Mouse (Mus musculus) C2C12 (cell line): ENCODE measurements around the gene Rcsd1. TPM values are rescaled to one million over a fixed set of nuclear protein-coding genes. Genes with fewer than 3 reads are reported as not detected.

ENCODE experiments used
- H3K27me3 ChIP-seq: one replicate; pipeline ENCODE4 v1.6.1; 2011; ENCODE audit not compliant: control insufficient read depth, insufficient read depth, insufficient read length
- H3K36me3 ChIP-seq: one replicate; pipeline ENCODE4 v1.6.1; 2011; ENCODE audit not compliant: control insufficient read depth, insufficient read depth
- H3K4me3 ChIP-seq: one replicate; pipeline ENCODE4 v1.5.1; 2011; ENCODE audit warnings: mild to moderate bottlenecking, control low read depth; ENCODE audit not compliant: poor library complexity, insufficient read depth, severe bottlenecking
- H3K79me2 ChIP-seq: one replicate; pipeline ENCODE4 v1.6.1; 2011; ENCODE audit not compliant: control insufficient read depth, insufficient read depth
- H3K79me3 ChIP-seq: one replicate; pipeline ENCODE4 v1.6.1; 2011; ENCODE audit warnings: low read depth, control low read depth
- H3ac ChIP-seq: one replicate; pipeline ENCODE3; 2011; ENCODE audit warnings: low read depth; ENCODE audit not compliant: control insufficient read depth, insufficient read length
- CEBPB ChIP-seq: IDR thresholded peaks from one replicate; pipeline ENCODE4 v1.6.1; 2011; ENCODE audit warnings: low read depth, mild to moderate bottlenecking, control low read depth, moderate library complexity
- CTCF ChIP-seq: IDR thresholded peaks from one replicate; pipeline ENCODE4 v1.5.1; 2011; ENCODE audit not compliant: control insufficient read depth, insufficient read depth, insufficient read length
- FOSL1 ChIP-seq: IDR thresholded peaks from one replicate; pipeline ENCODE4 v1.8.0; 2011; ENCODE audit warnings: mild to moderate bottlenecking, low read length; ENCODE audit not compliant: poor library complexity, insufficient read depth, severe bottlenecking
- MAX ChIP-seq: IDR thresholded peaks from one replicate; pipeline ENCODE4 v1.6.1; 2011; ENCODE audit warnings: mild to moderate bottlenecking, control low read depth
- MYOD1 ChIP-seq: IDR thresholded peaks from one replicate; pipeline ENCODE4 v1.6.1; 2011; ENCODE audit warnings: low read depth; ENCODE audit not compliant: control insufficient read depth, insufficient read length
- MYOG ChIP-seq: IDR thresholded peaks from one replicate; pipeline ENCODE4 v1.6.1; 2011; ENCODE audit not compliant: control insufficient read depth, insufficient read length; ENCODE audit errors: extremely low read depth
- USF1 ChIP-seq: IDR thresholded peaks from one replicate; pipeline ENCODE4 v1.6.1; 2011; ENCODE audit warnings: low read depth, mild to moderate bottlenecking, control low read depth, moderate library complexity
- polyA plus RNA-seq: library from polyadenylated mRNA; unstranded; fragments of >200 nt; fragmentation: generic; extraction: Trizol; gene quantifications from one replicate; pipeline ENCODE4 v1.2.1, GENCODE M21; 2012; ENCODE audit warnings: missing spikeins

Gene Rcsd1
- polyA plus RNA-seq, 1 experiment: 0.05 TPM

DNA sequence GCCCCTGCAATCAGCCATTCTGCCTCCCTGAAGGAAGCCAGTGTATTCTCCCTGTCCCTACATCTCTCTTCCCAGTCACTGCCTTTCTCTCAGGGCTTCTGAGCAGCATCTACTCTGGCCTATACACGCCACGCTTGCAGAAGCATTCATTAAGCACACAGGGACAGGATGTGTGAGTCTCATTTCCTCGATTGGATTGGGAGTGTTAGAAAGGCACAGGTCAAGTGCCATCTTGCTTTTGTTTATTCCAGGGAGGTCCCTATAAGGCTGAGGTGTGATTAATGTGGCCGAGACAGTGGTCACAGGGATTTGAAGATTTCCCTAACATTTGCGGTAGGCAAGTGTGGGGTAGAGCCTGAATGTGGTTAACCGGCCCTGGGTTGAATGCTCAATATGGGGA, 4.2 kb downstream of the Rcsd1 start:
- Histone ChIP-seq H3K4me3 (no peak overlapping the region), H3K27me3 (peaks cover 28% of the 10 kb centered on the region), H3K79me3 (no peaks in the 10 kb centered on the region), H3K79me2 (no peaks in the 10 kb centered on the region), H3K36me3 (no peaks in the 10 kb centered on the region), H3ac (no peak overlapping the region)
- TF ChIP-seq MAX (no peak), FOSL1 (no peak), MYOD1 (no peak), CEBPB (no peak), MYOG (no peak), USF1 (no peak)

DNA sequence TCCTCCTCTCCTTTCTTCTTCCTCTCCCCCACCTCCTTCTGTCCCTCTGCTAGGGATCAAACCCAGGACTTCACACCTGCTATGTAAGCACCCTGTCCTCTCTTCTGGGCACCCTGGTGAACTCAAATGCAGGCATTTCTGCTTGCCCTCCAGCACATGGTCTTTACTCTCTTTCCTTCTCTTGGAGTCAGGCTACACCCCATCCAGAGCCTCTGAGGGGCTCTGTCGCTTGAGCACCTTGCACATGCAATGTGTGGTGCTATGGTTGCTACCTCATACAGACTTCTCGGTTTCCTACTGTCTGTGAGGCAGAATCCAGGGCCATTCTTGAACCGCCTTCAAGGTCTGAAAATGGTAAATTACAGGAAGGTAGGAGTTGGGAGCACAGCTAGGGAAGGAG, 4.7 kb downstream of the Rcsd1 start:
- Histone ChIP-seq H3K4me3 (no peak overlapping the region), H3K27me3 (peaks cover 27% of the 10 kb centered on the region), H3K79me2 (no peaks in the 10 kb centered on the region), H3K36me3 (no peaks in the 10 kb centered on the region), H3K79me3 (no peaks in the 10 kb centered on the region), H3ac (no peak overlapping the region)
- no peak for TF ChIP-seq CTCF
- TF ChIP-seq MAX: no peak
- no peak for TF ChIP-seq MYOG
- TF ChIP-seq MYOD1: no peak
- no peak for TF ChIP-seq CEBPB
- no peak for TF ChIP-seq USF1
- TF ChIP-seq FOSL1: no peak

DNA sequence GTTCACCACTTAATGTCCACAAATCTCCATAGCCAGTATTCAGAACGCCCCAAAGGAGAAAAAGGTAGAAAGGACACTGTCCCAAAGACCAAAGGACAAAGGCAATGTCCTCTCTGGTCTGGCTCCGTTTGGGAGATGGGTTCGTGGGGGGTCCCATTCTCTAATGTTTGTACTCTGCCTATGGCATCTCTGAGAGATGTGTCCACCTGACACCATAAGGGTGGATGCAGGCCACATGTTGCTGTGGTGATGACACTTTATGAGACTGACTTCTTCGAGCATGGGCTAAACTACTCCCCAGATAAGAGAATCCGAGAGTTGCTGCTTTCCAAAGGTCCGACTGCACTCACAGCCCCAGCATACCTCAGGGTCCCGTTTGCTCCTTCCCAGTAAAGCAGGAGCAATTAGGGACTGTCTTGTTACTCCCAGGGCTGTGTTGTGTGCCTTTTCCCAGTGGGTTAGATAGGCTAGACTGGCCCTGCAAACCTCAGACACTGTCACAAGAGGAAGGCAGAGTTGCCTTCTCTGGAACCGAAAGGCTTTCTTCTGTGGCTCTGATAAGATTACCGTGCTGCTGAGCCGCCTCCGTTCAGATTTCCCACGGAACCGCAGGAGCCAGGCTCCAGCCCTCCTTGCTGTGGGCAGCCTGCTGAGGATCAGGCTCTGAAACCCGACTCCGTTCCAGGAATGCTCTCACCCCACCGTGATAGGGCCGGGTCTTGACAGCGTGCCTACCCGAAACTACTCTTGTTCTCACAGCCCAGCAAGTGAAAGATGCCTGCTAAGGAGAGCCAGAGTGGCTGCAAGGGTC, 7.1 kb downstream of the Rcsd1 start:
- peaks cover 28% of the 10 kb centered on the region for H3K27me3 ChIP-seq
- H3K79me2 ChIP-seq: no peaks in the 10 kb centered on the region
- no peaks in the 10 kb centered on the region for H3K79me3 ChIP-seq
- no peaks in the 10 kb centered on the region for H3K36me3 ChIP-seq
- TF ChIP-seq MYOD1 (no peak), FOSL1 (no peak), MYOG (no peak), MAX (no peak), USF1 (no peak), CEBPB (no peak)
- H3K4me3 ChIP-seq: no peak overlapping the region
- H3ac ChIP-seq: no peak overlapping the region

DNA sequence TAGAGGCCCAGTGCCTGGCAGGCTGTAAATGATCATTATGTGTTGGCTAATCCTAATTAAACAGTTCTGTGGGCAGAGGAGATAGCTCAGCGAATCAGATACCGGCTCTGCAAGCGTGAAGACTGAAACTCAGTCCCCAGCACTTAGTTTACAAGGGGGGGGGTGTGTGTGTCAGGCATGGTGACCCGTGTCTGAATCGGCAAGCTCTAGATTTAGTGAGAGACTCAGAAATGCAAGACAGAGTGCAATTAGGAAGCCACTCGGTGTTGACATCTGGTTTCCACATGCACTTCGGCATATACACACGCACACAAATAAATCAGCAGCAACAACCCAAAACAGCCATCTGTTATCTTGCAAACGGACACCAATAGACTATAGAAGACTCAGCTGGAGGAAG, 8.0 kb downstream of the Rcsd1 start:
- no peaks in the 10 kb centered on the region for H3K36me3 ChIP-seq
- H3K79me3 ChIP-seq: no peaks in the 10 kb centered on the region
- no peaks in the 10 kb centered on the region for H3K79me2 ChIP-seq
- H3K27me3 ChIP-seq: peaks cover 28% of the 10 kb centered on the region
- H3K4me3 ChIP-seq: no peak overlapping the region
- TF ChIP-seq MYOG: no peak
- TF ChIP-seq CEBPB: no peak
- TF ChIP-seq CTCF: no peak
- no peak for TF ChIP-seq MYOD1
- no peak for TF ChIP-seq MAX
- no peak for TF ChIP-seq FOSL1
- no peak for TF ChIP-seq USF1
- H3ac ChIP-seq: no peak overlapping the region

DNA sequence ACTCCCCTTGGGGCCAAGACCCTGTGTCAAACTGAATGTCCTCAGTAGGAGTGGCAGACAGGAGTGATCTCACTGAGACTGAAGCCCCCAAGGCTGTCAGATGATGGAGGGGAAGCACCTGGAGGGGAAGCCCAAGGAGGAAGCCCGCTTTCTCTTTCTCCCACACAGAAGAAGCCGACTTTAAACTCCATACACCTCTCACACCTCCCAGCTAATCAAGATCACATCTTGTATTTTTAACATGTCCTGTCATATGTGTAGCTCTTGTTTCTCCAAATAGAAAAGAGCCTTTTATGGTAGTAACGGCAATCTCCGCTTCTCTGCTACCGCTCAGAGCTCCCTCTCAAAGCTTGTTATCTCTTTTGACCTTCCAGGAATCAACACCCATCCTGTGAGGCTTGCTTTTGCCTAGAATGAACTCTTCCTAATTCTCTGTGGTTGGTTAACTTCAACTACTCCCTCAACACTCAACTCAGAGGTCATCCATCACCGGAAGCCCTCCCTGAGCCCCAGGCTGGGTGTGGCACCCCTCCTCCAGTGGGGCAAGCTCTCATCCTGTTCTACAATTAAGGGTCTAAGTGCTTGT, 8.5 kb downstream of the Rcsd1 start:
- no peaks in the 10 kb centered on the region for H3K79me2 ChIP-seq
- no peaks in the 10 kb centered on the region for H3K36me3 ChIP-seq
- H3K79me3 ChIP-seq: no peaks in the 10 kb centered on the region
- no peak overlapping the region for H3K4me3 ChIP-seq
- H3ac ChIP-seq: no peak overlapping the region
- TF ChIP-seq USF1 (no peak), MYOG (no peak), CTCF (no peak), CEBPB (no peak), FOSL1 (no peak), MAX (no peak)
- H3K27me3 ChIP-seq: peaks cover 26% of the 10 kb centered on the region

DNA sequence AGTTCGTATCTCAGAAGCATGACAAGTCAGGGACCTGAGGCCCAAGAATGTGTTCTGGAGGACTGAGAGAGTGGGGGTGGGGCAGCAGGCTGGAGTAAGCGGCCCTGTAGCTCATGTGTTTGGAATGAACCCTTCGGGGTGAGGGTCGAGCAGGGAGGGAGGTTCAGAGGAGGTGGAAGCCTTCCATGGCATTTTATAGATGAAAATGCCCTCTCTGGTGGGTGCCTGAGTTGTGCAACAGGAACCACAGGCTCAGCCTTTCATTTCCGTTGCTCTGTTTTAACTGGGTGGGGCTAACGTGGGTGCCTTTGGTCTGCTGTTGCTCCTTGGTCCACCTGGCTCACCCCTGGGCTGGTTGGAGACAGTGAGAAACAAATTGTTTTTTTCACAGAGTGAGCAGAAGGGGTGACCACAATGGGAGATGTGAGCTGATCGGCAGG, 9.2 kb downstream of the Rcsd1 start:
- no peak for TF ChIP-seq FOSL1
- no peak for TF ChIP-seq MYOG
- no peak for TF ChIP-seq MYOD1
- TF ChIP-seq MAX: no peak
- no peak for TF ChIP-seq CEBPB
- no peak for TF ChIP-seq USF1
- no peak for TF ChIP-seq CTCF

More for the DNA sequence above, 9.2 kb downstream of the Rcsd1 start:
- H3K4me3 ChIP-seq: no peak overlapping the region
- H3K36me3 ChIP-seq: no peaks in the 10 kb centered on the region
- peaks cover 26% of the 10 kb centered on the region for H3K27me3 ChIP-seq
- H3ac ChIP-seq: no peak overlapping the region
- no peaks in the 10 kb centered on the region for H3K79me3 ChIP-seq
- H3K79me2 ChIP-seq: no peaks in the 10 kb centered on the region
